Mouse (Mus musculus) c-Kit-positive CD71-positive TER-119-negative erythroid progenitor cells, embryonic 14.5 days (primary cell): ENCODE measurements around the gene Umad1.
"Not testable (repeated sequence)": the region's sequence is repeated elsewhere in the genome, so short reads cannot be mapped to it uniquely, and the experiment has no call there.

Experiments
- DNase-seq: peaks from one replicate; pipeline ENCODE4 v3.0.0-alpha.2; 2013; ENCODE audit warnings: low read depth

Gene Umad1

DNA sequence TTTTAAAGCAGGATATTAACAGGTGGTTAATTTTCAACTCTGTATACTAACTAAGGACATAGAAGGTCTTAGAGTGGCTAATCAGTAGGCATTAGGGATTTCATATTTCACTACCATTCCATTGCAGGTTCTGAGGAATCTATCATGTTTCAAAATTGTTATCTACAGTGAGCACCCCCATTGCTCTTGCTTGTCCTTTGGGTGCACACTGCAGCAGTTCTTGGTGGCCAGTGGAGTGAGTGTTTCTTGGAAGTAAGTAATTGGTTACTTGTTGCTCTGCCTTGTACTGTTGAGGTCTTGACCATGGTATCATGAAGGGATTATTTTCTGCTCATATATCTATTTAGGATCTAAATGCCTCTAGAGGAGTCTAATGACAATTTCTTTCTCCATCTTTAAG is 57.1 kb downstream of the Umad1 start:
- peak; percentile 28 for DNase-seq

GRCm38 (mm10) chr6:8319591-8319990 is 60.5 kb downstream of the Umad1 start:
- no peak for DNase-seq

- not testable (repeated sequence) for DNase-seq
Observed at GRCm38 (mm10) chr6:8331496-8331895, 72.4 kb downstream of the Umad1 start.

DNA sequence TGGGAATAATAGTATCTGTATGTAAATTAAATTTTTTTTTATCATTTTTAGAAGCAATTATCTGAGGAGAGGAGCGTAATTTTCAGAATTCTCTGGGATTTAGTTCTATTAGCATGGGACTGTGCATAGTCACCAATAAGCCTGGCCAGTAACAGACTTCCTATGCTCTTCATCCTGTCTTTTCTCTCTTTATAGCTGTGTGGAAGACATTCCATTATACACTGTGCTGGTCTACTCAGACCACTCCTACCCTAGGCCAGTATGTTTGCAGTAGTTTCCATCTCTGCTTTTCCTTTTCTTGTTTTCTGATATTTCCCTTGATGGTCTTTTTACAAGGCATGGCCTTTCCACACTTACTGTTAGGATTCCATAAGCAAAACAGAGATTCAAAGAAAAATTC is 74.3 kb downstream of the Umad1 start:
- DNase-seq = no peak

DNA sequence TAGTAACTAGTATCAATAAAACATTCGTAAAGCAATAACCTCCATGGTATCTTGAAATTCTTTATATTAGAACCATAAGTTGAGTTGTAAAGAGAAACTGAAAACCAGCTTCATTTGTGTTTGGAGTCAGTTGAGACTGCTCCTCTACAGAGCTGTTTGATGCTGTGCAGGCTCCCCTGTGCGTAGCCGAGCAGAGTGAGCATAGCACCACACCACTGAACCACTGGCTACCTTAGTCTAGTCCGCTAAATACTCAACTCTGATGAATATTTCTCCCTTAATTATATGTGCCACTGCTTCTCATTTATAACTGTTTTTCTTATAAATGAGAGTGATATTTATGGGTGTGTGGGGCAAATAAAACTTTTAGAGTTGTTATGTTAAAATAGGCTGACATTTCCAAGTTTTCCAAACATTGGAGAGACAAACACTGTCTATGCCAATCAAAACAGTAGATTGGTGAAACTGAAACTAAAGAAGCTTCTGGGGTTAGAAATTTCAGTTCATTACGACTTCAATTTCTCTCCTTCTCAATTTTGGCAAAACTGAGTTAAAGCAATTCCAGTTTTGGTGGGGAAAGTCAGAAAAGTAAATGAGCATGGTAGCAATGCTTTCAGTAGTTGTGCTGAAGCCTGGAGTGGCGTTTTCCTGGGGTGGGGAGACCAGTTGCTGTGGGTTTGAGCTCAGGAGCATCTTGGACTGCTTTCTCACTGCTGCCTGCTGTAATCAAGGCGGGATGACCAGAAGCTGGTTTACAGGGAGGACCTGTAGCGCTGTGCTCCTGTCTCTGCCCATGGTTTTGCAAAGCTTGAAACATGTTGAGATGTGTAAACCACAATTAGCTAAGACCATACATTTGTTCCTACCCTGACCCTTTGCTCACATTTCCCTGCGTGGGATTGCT is 77.7 kb downstream of the Umad1 start:
- DNase-seq = no peak

DNA sequence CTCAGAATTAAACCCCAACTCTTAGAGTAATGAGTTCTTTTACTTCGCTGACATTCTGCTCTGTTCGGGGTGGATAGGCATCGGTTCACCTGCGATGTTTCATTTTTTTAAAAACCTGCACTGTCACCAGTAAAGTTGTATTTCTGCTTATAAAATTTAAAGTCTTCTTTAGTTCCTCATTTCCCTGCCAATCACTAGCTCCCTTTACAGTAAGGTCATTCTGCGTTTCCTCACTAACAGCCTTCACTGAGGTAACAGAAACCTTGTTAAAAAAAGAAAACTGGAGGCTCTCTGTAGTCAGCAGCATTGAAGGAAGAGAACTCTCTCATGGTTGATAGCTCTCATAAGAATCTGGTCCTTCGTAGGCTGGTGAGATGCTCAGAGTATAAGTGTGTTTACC is 80.4 kb downstream of the Umad1 start:
- no peak for DNase-seq

- DNase-seq = no peak
Observed at GRCm38 (mm10) chr6:8343271-8343670, 84.2 kb downstream of the Umad1 start.

DNA sequence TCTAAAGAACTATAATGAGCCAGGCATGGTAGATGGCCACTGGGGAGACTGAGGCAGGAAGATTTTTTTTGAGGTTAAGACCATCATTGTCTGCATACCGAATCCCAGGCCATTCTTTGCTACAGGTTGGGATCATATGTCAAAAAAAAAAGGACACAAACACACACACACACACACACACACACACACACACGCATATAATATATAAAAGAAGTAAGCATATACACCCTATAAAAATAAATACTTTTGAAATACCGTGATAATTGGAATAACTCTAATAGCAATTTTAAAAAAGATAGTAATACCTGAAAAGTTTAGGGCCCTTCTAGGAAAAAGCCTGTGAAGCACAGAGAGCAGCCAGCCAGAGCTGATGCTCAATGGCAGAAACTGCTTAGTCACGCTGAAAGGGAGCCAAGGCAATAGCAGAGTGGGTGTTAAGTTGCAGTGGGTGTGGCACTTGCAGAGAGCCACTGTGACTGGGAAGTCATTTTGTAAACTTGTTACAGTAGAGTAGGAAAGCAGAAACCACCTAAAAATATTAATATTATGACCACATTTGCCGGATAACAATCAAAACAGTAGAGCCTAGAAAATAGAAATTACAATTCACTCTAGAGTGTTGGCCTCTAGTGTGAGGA is 86.2 kb downstream of the Umad1 start:
- peak; percentile 85 for DNase-seq

DNA sequence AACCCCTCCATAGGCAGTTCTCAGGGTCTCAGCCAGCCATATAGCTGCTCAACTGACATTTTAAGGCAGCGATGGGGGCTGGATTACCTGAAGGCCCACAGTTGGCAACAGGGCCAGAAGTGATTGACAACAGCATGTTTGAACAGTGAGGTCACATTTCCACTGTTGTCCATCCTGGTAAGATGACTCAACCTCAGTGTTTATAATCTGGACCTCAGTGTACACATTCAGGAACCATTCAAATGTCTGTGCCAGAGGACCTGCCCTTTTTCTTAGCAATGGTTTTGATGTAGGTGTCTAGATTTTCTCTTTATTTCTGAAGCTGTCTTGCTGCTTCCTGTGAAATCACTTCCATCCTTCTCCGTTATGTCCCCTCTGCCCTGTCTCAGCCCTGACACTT is 88.1 kb downstream of the Umad1 start:
- DNase-seq = no peak

GRCm38 (mm10) chr6:8348344-8348743 is 89.3 kb downstream of the Umad1 start:
- DNase-seq = no peak

- no peak for DNase-seq
Observed at GRCm38 (mm10) chr6:8349060-8349670, 90.1 kb downstream of the Umad1 start.

- DNase-seq = no peak
Observed at GRCm38 (mm10) chr6:8351507-8351906, 92.4 kb downstream of the Umad1 start.

DNA sequence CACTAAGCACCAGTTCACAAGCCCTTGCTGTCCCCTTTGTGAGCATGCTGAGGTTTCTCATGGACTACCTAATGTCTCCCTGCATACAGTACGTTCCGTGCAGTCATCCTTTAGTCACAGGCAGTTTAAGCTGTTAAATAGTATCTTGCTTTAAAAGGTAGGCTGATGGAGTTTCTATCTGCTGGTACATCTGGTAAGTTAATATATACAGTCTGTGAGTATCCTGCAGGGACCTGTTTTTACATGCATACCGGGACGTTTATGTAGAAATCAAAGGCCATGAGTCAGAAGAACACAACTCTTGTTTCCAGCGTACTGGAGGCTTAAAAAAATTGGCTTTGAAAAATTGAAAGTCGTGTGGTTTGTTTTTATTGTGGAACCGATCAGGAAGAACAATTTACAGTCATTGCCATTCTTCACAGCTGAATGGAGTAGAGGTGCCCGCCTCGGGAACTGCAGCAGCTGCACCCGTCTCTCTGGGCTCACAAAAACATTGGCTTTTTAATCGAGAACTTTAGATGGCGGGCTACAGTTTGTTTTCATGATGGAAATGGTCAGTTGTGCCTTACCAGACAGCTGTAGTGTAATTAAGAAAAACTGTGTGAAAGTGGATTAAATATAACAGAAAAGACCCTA is 93.6 kb downstream of the Umad1 start:
- DNase-seq = no peak

- no peak for DNase-seq
Observed at GRCm38 (mm10) chr6:8353461-8353860, 94.4 kb downstream of the Umad1 start.

- DNase-seq = no peak
Observed at GRCm38 (mm10) chr6:8354846-8355245, 95.8 kb downstream of the Umad1 start.

DNA sequence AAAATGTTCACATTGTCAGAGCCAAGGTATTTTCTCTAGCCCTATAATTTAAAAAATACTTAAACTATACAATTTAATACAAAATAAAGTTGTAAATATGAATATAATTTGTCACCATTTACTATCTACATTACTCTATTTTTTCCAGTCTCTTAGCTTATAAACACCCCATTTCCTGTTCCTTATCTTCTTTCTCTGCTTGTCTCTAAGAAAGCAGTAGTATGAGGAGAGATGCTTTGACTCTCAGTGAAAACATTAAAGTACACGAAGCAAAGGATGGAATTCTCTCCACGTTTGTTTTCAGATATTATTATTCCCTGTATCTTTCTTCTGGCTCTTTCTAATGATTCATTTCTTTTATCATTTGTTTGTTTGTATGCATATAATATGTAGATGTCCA is 99.1 kb downstream of the Umad1 start:
- DNase-seq = no peak

- no peak for DNase-seq
Observed at GRCm38 (mm10) chr6:8358782-8359181, 99.7 kb downstream of the Umad1 start.

DNA sequence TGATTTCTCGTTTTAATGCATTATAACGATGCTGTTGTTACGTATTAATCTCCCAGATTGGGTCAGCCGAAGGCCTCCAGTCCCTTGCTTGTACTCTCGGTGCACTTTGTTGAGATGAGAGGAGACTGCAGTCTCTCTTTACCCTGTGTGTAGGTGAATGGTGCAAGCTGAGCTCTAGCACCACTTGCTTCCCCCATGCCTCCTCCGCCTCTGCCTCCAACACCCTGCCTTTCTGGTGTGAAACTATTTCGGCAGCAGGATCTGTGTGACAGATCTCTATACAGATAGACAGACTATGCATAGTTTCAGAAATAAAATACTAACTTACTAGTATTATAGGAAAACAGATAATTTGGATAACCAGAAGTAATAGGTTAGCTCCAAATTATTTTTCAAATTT is 101.7 kb downstream of the Umad1 start:
- DNase-seq = no peak

DNA sequence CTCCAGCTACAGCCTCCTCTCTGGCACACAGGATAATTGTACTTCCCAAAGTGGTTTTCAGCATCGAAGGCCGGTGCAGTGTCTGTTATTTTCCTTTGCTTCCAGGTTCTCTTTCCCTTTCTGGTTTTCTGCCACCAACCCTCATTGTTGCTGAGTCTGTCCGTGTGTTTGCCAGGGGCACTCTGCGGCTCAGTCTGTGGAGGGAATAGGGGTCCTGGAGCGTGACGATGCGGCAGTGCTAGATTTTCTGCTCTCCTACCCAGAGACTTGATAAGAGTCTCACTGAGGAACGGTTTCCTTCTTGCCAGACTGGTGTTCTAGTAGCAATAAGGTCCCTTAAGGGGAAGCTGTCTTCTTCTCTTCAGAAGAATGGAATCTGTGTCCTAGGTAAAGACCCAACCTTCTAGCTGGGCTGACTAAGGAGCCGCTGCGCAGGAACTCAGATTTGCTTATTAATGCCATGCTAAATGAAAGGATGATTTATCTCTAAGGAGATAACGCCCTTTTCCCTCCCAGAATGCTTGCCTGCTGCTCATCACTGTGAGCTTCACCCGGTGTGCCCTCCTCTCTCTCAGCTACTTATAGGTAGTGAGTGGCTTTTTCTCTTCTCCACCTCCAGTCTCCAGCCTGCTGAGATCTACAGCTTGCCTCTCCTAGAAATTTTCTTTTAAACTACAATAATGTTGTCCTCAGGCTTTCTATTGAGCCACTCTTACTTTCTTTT is 105.1 kb downstream of the Umad1 start:
- DNase-seq = no peak

DNA sequence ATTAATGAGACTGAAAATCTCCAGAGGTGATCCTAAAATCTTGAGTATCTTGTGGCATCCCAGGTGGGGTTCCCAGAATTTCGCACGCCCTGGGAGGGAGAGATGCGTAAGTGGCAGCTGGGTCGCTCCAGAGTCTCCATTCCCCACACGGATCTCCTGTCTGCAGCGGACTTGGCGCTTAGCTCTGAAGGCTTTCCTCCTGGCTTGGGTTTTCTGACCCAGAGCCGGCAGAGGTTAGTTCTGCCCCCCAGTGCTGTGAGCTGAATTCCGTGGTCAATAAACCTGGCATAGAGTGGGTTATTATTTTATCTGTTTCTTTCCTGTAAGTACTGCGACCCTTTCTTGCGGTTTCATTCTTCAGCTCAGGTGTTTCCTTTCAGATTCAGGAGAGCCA is 105.7 kb downstream of the Umad1 start:
- no peak for DNase-seq

DNA sequence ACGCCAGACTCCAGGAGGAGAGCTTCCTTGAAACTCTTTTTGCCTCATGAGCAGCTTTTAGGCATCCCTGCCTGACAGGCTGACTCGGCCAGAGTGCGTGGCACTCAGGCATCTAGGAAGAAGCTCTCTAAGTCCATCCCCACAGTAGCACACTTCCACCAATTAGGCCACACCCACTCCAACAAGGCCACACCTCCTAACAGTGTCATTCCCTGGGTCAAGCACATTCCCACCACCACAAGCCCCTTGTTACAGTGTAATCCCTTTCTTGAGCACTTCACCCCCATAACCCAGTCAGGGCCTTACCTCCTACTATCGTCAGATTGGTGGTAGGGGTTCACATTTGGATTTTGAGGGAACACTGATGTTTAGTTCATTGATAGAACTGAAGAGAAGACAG is 108.6 kb downstream of the Umad1 start:
- DNase-seq = no peak
